8 mouse cellular contexts compared by ENCODE assay signal in the genomic region with DNA sequence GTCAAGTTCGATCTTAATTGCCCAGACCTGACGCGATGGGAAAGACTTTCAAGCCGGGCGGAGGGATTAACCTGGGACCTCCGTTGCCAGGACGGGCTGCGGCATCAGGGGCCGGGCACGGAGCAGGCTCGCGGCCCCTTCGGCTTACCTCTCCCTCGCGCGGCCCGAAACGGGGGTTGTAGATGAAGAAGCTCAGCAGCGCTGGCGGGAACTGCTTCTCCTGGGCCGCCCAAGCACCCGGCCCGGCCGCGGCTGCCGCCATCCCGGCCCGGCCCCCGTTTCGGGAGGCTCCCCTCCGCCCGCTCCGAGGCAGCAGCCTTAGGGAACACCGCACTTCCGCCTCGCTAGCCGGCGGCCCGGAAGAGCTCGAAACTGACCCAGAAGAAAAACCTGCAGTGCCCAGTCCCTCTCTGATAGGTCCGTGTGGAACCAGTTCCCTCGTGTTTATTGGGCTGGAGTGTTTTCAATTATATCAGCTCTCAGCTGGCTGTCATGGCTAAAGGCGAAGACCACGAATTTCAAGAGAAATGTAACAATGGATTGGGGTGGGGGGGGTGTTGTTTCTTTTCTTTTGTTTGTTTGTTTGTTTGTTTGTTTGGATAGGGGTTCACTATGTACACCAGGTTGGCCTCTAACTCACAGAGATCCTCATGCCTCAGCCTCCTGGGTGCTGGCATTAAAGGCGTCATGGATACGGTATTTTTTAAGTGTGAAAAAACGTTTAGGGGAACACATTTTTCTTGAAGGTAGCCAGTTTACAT. TPM values are rescaled to one million over a fixed set of nuclear protein-coding genes. Genes with fewer than 3 reads are reported as not detected.
DNase-seq lines count a peak whose midpoint lies in the region; ATAC-seq and TF ChIP-seq lines count a peak whose summit lies in the region.

A gene (minus strand): TSS at position 327 of the 761 bp plus-strand sequence.

- peaks cover 28% of the 10 kb centered on the region for H3K36me3 ChIP-seq in embryonic facial prominence, embryonic 14.5 days (ENCODE audit: control insufficient read depth, insufficient read depth, low read length)
- no peaks in the 10 kb centered on the region for H3K36me3 ChIP-seq in heart, adult 2 months (ENCODE audit: control insufficient read depth, insufficient read depth, low read length)
- H3K36me3 ChIP-seq in limb, embryonic 13.5 days: peaks cover 27% of the 10 kb centered on the region
- peaks cover 13% of the 10 kb centered on the region for H3K36me3 ChIP-seq in midbrain, embryonic 16.5 days (ENCODE audit: control insufficient read depth, insufficient read depth, low read length)

- DNase-seq in 3T3-L1 (ENCODE audit: low read depth, low spot score): peak; percentile 95
- peak; percentile 39 to 60 for DNase-seq in adrenal gland, postnatal 4 days (ENCODE audit: low spot score in 2 of 2)
- DNase-seq in embryonic facial prominence, embryonic 14.5 days (ENCODE audit: low spot score): peak; percentile 96
- DNase-seq in heart, adult 2 months: peak; percentile 83 to 87
- peak; percentile 74 to 76 for DNase-seq in kidney, adult 8-10 months
- peak; percentile 75 to 83 for DNase-seq in spleen, postnatal 10 days (ENCODE audit: low spot score in 2 of 2)

- H3K4me2 ChIP-seq in embryonic facial prominence, embryonic 14.5 days (ENCODE audit: low read depth, low read length): peak within 1 kb of the TSS; percentile 57
- H3K4me2 ChIP-seq in limb, embryonic 13.5 days (replicated peaks): peak within 1 kb of the TSS; percentile 61
- peak within 1 kb of the TSS; percentile 57 for H3K4me2 ChIP-seq in midbrain, embryonic 16.5 days (ENCODE audit: low read length)

- H3K27ac ChIP-seq in embryonic facial prominence, embryonic 14.5 days (replicated peaks; ENCODE audit: low read depth, low read length): peak within 1 kb of the TSS; percentile 86
- H3K27ac ChIP-seq in heart, adult 2 months: peak within 1 kb of the TSS; percentile 81
- peak within 1 kb of the TSS; percentile 85 for H3K27ac ChIP-seq in limb, embryonic 13.5 days
- peak within 1 kb of the TSS; percentile 70 for H3K27ac ChIP-seq in midbrain, embryonic 16.5 days (ENCODE audit: low read length)

- WGBS in embryonic facial prominence, embryonic 14.5 days: 4% methylated on average over 33 of the region's 47 CpGs
- 2% methylated on average over 47 of the region's 47 CpGs for WGBS in heart, adult 2 months
- WGBS in limb, embryonic 13.5 days: 2% methylated on average over 47 of the region's 47 CpGs
- WGBS in midbrain, embryonic 16.5 days: 3% methylated on average over 47 of the region's 47 CpGs

- ATAC-seq in embryonic facial prominence, embryonic 14.5 days (ENCODE audit: low read depth): peak; percentile 99
- ATAC-seq in limb, embryonic 13.5 days (ENCODE audit: low FRiP score, low read depth): peak; percentile 98
- peak; percentile 99 for ATAC-seq in midbrain, embryonic 16.5 days

- H3K4me1 ChIP-seq in embryonic facial prominence, embryonic 14.5 days (ENCODE audit: control insufficient read depth, insufficient read depth, low read length): no peaks in the 10 kb centered on the region
- no peaks in the 10 kb centered on the region; the same call in 1 of the 2 replicates for H3K4me1 ChIP-seq in heart, adult 2 months (ENCODE audit: control insufficient read depth, insufficient read depth, low read length)
- peaks cover 4% of the 10 kb centered on the region; the same call in 1 of the 2 replicates for H3K4me1 ChIP-seq in limb, embryonic 13.5 days
- peaks cover 7% of the 10 kb centered on the region for H3K4me1 ChIP-seq in midbrain, embryonic 16.5 days (ENCODE audit: control insufficient read depth, insufficient read depth, low read length)

- H3K9ac ChIP-seq in embryonic facial prominence, embryonic 14.5 days (ENCODE audit: low read depth, low read length): peak within 1 kb of the TSS; percentile 92
- H3K9ac ChIP-seq in heart, adult 2 months (ENCODE audit: low read depth, low read length): peak within 1 kb of the TSS; percentile 97
- peak within 1 kb of the TSS; percentile 92 for H3K9ac ChIP-seq in limb, embryonic 13.5 days
- peak within 1 kb of the TSS; percentile 85 for H3K9ac ChIP-seq in midbrain, embryonic 16.5 days (ENCODE audit: low read depth, low read length)

- H3K27me3 ChIP-seq in embryonic facial prominence, embryonic 14.5 days (replicated peaks; ENCODE audit: control insufficient read depth, insufficient read depth, low read length): no peaks in the 10 kb centered on the region
- H3K27me3 ChIP-seq in heart, adult 2 months (ENCODE audit: control insufficient read depth, insufficient read depth, low read length): no peaks in the 10 kb centered on the region
- H3K27me3 ChIP-seq in limb, embryonic 13.5 days: no peaks in the 10 kb centered on the region
- H3K27me3 ChIP-seq in midbrain, embryonic 16.5 days (ENCODE audit: control insufficient read depth, insufficient read depth, low read depth, low read length): no peaks in the 10 kb centered on the region

- intact Hi-C loops in heart, adult 2 months (cut with DNase I): no loop called here

- no peaks in the 10 kb centered on the region for H3K79me2 ChIP-seq in heart, adult 2 months (replicated peaks; ENCODE audit: control insufficient read depth, insufficient read depth, low read length)

- TF ChIP-seq EP300 in heart, adult 2 months (IDR thresholded peaks at IDR 0.05; ENCODE audit: insufficient read depth, low read depth, low read length): 0 out of 2 replicates have a peak, but pooled peaks have one; percentile 48

- H3K4me3 ChIP-seq in embryonic facial prominence, embryonic 14.5 days (ENCODE audit: low read depth, low read length): peak within 1 kb of the TSS; percentile 92
- H3K4me3 ChIP-seq in heart, adult 2 months: peak within 1 kb of the TSS; percentile 97
- H3K4me3 ChIP-seq in limb, embryonic 13.5 days: peak within 1 kb of the TSS; percentile 94
- peak within 1 kb of the TSS; percentile 82 for H3K4me3 ChIP-seq in midbrain, embryonic 16.5 days (ENCODE audit: low read depth, low read length)

- TF ChIP-seq POLR2A in heart, adult 2 months (IDR thresholded peaks at IDR 0.05; ENCODE audit: insufficient read depth, low read depth, low read length): peak; percentile 51; the same call in 1 of the 2 replicates

- H3K9me3 ChIP-seq in embryonic facial prominence, embryonic 14.5 days (ENCODE audit: control insufficient read depth, low read length): no peaks in the 10 kb centered on the region
- H3K9me3 ChIP-seq in limb, embryonic 13.5 days: no peaks in the 10 kb centered on the region
- H3K9me3 ChIP-seq in midbrain, embryonic 16.5 days (replicated peaks; ENCODE audit: control insufficient read depth, low read length, poor library complexity, severe bottlenecking): no peaks in the 10 kb centered on the region

- TF ChIP-seq CTCF in heart, adult 2 months (IDR thresholded peaks at IDR 0.05): no peak

RNA-seq across cellular contexts. Expression of the gene that starts here (rescaled TPM):
- total RNA-seq in adrenal gland, postnatal 4 days (2021): 10 to 100 TPM; 74.8 to 76.8 TPM
- polyA plus RNA-seq in embryonic facial prominence, embryonic 14.5 days (2014; fragmentation: Nextera tagmentation; extraction: Ambion mirVana): 69.6 and 76.1 TPM in 2 replicates
- total RNA-seq in heart, adult 2 months (2021): 10 to 100 TPM; 25.0 to 29.6 TPM
- 9.3 and 16.7 TPM in 2 replicates for polyA plus RNA-seq in heart, adult 2 months (2012; rRNA removed)
- polyA plus RNA-seq in limb, embryonic 13.5 days (2015; fragmentation: Nextera tagmentation; extraction: Ambion mirVana): 84.5 and 85.5 TPM in 2 replicates
- 82.5 and 82.7 TPM in 2 replicates for polyA plus RNA-seq in midbrain, embryonic 16.5 days (2015; fragmentation: Nextera tagmentation; extraction: Ambion mirVana)

Comparison
In these comparisons a context has a peak if more than half of its experiments do, and no peak if none do; other contexts are left out.
1. Peak in every context shown above with its lines: DNase-seq, ATAC-seq, H3K4me3 ChIP-seq and H3K27ac ChIP-seq.